Mouse (Mus musculus): ENCODE measurements around the gene Ube2q2. TPM values are rescaled to one million over a fixed set of nuclear protein-coding genes. Genes with fewer than 3 reads are reported as not detected.
"Not testable (repeated sequence)": the region's sequence is repeated elsewhere in the genome, so short reads cannot be mapped to it uniquely, and the experiment has no call there.

Gene Ube2q2
- 30.2 and 33.7 TPM in 2 replicates for polyA plus RNA-seq (2015; fragmentation: Nextera tagmentation; extraction: Ambion mirVana)

DNA sequence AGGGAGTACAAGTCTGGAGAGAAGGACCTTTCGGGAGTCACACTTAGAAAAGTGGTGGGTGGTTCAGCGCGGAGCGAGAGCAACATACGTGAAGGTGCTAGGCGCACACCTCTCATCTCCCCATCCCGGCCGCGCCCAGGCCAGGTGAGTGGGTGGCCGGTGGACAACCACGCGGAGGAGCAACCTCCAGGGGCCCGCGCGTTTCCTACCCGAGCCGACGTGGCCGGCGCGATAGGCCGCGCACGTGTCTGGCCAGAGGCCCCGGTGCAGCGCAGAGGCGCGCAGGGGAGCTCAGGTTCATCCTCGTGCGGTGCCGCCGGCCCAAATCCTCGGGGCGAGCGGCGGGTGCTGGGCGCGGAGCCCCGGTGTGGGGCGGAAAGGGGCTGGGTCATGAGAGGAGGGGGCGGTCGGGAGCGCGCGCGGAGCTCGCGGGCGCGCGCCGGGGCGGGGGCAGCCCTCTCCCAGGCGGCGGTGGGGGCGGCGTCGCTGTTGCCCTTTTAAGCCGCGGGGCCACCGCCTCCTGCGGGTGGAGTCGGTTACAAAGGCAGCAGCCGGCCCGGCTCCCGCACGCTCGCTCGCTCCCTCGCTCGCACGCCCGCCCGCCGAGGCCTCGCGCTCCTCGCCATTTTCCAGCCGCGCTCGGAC, at the start of gene Ube2q2:
Ube2q2 (plus strand) TSS at position 1 of the 645 bp plus-strand sequence.
- Histone ChIP-seq H3K4me2 (peak within 1 kb of the TSS; percentile 81), H3K4me1 (peaks cover 26% of the 10 kb centered on the region), H3K27me3 (peaks cover 4% of the 10 kb centered on the region; the same call in 1 of the 2 replicates), H3K4me3 (replicated peaks) (peak within 1 kb of the TSS; percentile 93), H3K36me3 (no peaks in the 10 kb centered on the region), H3K9ac (peak within 1 kb of the TSS; percentile 75), H3K9me3 (replicated peaks) (no peaks in the 10 kb centered on the region), H3K27ac (peak within 1 kb of the TSS; percentile 85)
- under 1% methylated on average over 62 of the region's 81 CpGs for WGBS
- ATAC-seq (replicated peaks; ENCODE audit: low FRiP score) = peak; percentile 84

DNA sequence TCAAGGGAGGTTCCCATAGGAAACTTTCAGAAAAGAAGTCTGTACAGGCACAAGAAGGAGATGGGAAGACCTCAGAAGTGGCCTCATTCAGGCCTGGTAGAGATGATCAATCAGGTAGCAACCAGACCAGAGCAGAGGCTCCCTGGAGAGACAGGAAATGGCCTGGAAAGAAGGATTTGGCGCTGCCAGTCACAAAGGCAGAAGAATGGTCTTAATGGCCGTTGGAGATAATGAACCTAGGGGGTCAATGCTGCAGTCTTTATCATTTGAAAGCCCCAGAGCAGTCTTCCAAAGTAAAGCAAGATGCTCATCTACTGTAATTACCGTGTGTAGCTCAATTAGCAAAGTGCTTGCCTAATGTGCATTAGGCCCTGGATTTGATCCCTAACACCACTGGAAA, 47.5 kb upstream of the Ube2q2 start:
- 25% methylated on average over 3 of the region's 3 CpGs for WGBS
- Histone ChIP-seq H3K27ac (no peak overlapping the region), H3K9me3 (replicated peaks) (peaks cover 6% of the 10 kb centered on the region; the same call in 1 of the 2 replicates), H3K4me1 (no peaks in the 10 kb centered on the region), H3K27me3 (0 out of 2 replicates have a peak, but pooled peaks cover 4% of the 10 kb centered on the region), H3K36me3 (no peaks in the 10 kb centered on the region), H3K4me2 (no peak overlapping the region), H3K4me3 (replicated peaks) (no peak overlapping the region), H3K9ac (no peak overlapping the region)
- ATAC-seq (replicated peaks; ENCODE audit: low FRiP score) = no peak

DNA sequence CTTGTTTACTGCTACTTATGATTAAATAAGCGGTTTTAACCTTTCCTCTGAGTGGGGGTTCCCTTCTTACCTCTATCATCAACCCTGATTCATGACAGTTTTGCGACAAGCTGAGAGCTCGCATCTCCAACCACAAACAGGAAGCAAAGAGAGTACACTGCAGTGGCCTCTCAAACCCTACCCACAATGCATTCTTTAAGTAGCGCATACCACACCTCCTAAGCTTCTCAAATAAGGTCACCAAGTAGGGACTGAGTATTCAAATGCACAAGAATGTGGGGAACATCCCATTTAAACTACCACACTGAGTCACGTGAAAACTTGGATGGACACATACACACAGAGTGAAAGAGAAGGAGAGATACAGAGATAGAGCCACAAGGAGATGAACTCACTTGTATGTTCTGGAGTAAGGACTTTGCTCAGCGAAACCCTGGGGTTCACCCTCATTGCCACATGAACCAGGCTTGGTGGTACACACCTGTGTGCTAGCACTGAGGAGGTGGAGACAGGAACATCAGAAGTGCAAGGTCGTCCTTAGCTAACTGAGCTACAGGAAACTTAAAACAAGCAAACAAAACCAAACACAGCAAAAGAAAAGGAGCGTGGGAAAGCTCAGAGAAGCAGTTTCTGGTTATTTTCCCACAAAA, 46.3 kb upstream of the Ube2q2 start:
- Histone ChIP-seq H3K4me1 (no peaks in the 10 kb centered on the region), H3K4me2 (no peak overlapping the region), H3K9ac (no peak overlapping the region), H3K9me3 (replicated peaks) (peaks cover 6% of the 10 kb centered on the region; the same call in 1 of the 2 replicates), H3K27me3 (0 out of 2 replicates have a peak, but pooled peaks cover 4% of the 10 kb centered on the region), H3K4me3 (replicated peaks) (no peak overlapping the region), H3K36me3 (no peaks in the 10 kb centered on the region), H3K27ac (no peak overlapping the region)
- 93% methylated on average over 8 of the region's 8 CpGs for whole genome bisulfite sequencing
- no peak for ATAC-seq (replicated peaks; ENCODE audit: low FRiP score)

DNA sequence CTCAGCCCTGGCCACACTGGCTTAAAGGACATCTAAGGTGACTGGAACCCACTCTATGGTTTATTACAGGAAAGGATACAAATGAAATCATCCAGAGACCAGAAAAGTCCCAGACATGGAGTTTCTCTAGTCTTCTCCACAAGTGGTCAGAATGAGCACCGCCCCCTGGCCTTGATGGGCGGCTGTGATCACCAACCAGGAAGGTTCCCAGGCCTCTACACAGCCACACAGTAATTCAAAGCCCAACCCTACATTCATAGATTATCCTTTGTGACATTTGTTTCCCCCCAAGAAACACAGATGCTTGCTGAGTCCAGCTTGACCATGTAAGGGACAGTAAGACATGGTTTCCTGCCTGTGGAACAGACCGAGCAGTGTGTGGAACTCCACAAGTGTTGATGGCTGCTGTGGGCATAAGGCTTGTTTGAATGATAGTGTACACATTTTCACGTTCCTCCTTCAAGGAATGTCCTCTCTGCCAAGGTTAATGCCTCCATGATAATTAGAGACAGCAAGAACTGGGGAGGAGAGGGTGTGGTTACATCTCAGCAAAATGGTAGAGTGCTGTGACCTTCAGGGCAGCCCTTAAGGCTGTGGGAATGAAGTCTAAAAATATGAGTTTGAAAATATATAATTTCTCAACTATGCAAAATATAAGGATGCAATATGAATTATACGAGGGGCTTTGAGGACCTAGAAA, 45.6 kb upstream of the Ube2q2 start:
- Histone ChIP-seq H3K4me1 (no peaks in the 10 kb centered on the region), H3K4me3 (replicated peaks) (no peak overlapping the region), H3K27ac (no peak overlapping the region), H3K27me3 (0 out of 2 replicates have a peak, but pooled peaks cover 4% of the 10 kb centered on the region), H3K4me2 (no peak overlapping the region), H3K9me3 (replicated peaks) (peaks cover 6% of the 10 kb centered on the region; the same call in 1 of the 2 replicates), H3K9ac (no peak overlapping the region), H3K36me3 (no peaks in the 10 kb centered on the region)
- WGBS = 89% methylated on average over 5 of the region's 5 CpGs
- no peak for ATAC-seq (replicated peaks; ENCODE audit: low FRiP score)

DNA sequence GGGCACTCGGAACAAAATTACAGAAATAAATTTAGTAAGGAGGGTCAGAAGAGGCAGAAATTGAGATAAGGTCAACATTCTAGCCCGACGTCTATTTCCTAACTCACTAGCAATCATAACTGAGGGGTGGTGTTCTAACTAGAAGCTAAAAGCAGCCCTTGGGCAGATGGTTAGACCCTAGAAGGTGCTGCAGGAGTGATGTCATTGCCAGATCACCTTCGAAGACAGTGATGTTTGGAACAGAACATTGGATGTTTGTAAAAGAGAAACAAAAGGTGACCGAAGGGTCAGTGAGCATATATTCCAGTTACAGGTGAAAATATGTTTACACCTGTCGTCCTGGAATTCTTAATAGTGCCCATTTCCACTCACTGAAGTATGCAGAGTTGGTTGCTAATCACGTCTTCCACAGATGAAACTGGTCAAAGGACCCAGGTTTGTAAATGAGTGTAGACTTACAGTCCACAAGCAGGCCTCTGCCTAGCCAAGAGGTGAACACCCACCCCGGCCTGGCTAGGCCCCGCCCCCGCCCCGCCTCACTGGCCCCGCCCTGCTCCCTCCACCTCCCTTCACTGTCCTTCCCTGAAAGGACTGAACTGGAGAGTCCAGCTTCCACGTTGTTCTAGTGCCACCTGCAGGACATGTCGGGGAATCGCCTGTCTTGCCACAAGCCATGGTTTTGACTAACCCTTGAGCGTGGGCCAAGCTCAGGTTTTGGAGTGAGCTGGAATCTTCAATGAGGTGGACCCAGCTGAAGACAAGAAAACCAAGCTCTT, 38.4 kb upstream of the Ube2q2 start:
- no peaks in the 10 kb centered on the region for H3K36me3 ChIP-seq
- H3K9me3 ChIP-seq (replicated peaks) = no peaks in the 10 kb centered on the region
- H3K4me3 ChIP-seq (replicated peaks) = no peak overlapping the region
- H3K4me1 ChIP-seq = 0 out of 2 replicates have a peak, but pooled peaks cover 4% of the 10 kb centered on the region
- 32% methylated on average over 16 of the region's 16 CpGs for WGBS
- H3K9ac ChIP-seq = no peak overlapping the region
- ATAC-seq (replicated peaks; ENCODE audit: low FRiP score) = peak; percentile 91
- H3K27me3 ChIP-seq = no peaks in the 10 kb centered on the region
- no peak overlapping the region for H3K4me2 ChIP-seq
- no peak overlapping the region for H3K27ac ChIP-seq

DNA sequence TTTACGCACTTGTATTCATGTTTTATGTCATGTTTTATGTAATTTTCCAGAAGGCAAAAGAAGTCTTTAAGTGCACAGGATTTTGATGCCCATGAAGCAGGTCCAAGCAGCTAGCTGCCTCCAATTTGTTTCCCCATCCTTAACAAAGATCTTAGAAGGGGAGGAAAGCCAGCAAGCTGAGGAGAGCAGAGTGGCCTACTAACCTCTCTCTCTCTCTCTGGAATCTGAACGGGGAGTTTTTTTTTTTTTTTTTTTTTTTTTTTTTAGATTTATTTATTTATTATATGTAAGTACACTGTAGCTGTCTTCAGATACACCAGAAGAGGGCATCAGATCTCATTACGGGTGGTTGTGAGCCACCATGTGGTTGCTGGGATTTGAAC, 37.8 kb upstream of the Ube2q2 start:
- H3K4me1 ChIP-seq; H3K9ac ChIP-seq; ATAC-seq (replicated peaks; ENCODE audit: low FRiP score); H3K27ac ChIP-seq; H3K27me3 ChIP-seq; H3K36me3 ChIP-seq; H3K4me3 ChIP-seq (replicated peaks); H3K9me3 ChIP-seq (replicated peaks); H3K4me2 ChIP-seq: not testable (repeated sequence)
- WGBS = 15% methylated on average over 3 of the region's 3 CpGs

DNA sequence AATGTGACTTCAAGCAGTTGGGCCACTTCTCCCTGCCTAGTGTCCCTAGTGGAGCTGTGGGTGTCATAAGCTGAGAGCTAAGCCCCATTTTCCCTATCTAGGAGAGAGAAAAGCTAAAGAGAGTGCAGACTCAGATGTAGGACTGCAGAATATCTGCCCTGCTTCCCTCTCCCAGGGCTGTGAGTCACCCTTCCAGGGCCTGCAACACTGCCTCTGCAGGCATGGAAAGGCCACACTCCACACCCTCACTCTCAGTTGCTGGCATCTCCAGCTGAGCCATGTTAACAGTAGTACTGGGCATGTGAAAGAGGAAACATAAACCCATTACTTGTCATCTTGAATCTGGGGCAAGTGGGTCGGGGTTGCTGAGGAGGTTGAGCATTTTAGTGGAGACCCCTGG, 33.9 kb upstream of the Ube2q2 start:
- no peak for ATAC-seq (replicated peaks; ENCODE audit: low FRiP score)
- Histone ChIP-seq H3K4me1 (0 out of 2 replicates have a peak, but pooled peaks cover 4% of the 10 kb centered on the region), H3K36me3 (no peaks in the 10 kb centered on the region), H3K9me3 (replicated peaks) (no peaks in the 10 kb centered on the region), H3K9ac (no peak overlapping the region), H3K27ac (no peak overlapping the region), H3K4me3 (replicated peaks) (no peak overlapping the region), H3K4me2 (no peak overlapping the region), H3K27me3 (no peaks in the 10 kb centered on the region)
- WGBS = 74% methylated on average over 1 of the region's 1 CpGs

DNA sequence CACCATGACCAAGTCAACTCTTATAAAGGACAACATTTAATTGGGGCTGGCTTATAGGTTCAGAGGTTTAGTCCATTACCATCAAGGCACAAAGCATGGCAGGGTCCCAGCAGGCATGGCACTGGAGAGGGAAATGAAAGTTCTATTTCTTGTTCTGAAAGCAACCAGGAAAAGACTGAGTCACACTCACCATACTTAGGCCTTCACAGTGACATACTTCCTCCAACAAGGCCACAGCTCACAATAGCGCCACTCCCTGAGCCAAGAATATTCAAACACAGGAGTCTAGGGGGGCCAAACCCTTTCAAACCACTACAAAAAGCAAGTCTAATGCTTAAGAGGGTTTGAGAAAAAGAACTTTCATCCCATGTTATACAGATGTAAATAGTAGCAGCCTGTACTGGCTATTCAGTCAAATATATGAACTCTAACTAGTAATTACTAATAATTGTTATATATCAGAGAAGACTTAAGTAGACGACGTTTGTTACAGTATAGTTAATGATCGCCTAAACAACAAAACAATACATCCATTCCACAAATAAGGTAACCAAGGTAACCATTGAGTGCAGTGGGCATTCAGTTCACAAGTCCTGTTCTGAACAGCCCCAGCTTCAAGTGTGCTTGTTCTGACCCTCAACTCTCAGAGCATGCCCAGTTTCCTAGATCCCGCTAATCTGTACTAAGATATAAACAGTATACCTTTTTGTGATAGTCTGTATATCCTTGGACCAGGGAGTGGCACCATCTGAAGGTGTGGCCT, 31.2 kb upstream of the Ube2q2 start:
- 91% methylated on average over 5 of the region's 5 CpGs for WGBS
- no peak overlapping the region for H3K9ac ChIP-seq
- no peaks in the 10 kb centered on the region for H3K9me3 ChIP-seq (replicated peaks)
- H3K4me2 ChIP-seq = no peak overlapping the region
- no peaks in the 10 kb centered on the region for H3K27me3 ChIP-seq
- H3K27ac ChIP-seq = no peak overlapping the region
- no peaks in the 10 kb centered on the region for H3K36me3 ChIP-seq
- H3K4me3 ChIP-seq (replicated peaks) = no peak overlapping the region
- H3K4me1 ChIP-seq = no peaks in the 10 kb centered on the region
- no peak for ATAC-seq (replicated peaks; ENCODE audit: low FRiP score)

DNA sequence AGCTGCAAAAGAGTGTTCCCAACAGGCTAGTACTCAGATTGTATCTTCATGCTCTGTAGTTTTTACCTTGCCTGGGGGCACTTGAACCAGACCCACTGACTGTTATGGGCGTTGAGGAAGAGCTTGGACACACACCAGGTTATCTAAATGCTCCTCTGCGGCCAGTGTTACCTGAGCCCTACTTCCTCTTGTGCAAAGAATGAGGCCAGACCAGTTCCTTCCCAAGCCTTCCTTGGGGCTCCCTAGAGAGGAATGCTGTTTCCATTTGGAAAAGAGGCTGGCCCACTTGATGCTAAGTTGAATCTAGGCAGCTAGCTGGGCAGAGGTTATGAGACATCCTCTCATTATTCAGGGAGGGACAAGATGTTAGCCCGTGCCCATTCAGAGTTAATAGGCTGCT, 26.1 kb upstream of the Ube2q2 start:
- H3K4me1 ChIP-seq = 0 out of 2 replicates have a peak, but pooled peaks cover 4% of the 10 kb centered on the region
- H3K27ac ChIP-seq = no peak overlapping the region
- no peaks in the 10 kb centered on the region for H3K27me3 ChIP-seq
- no peaks in the 10 kb centered on the region for H3K36me3 ChIP-seq
- 0 out of 2 replicates have a peak, but pooled peaks have one; percentile 66 for ATAC-seq (replicated peaks; ENCODE audit: low FRiP score)
- H3K9ac ChIP-seq = no peak overlapping the region
- H3K4me2 ChIP-seq = no peak overlapping the region
- no peak overlapping the region for H3K4me3 ChIP-seq (replicated peaks)
- no peaks in the 10 kb centered on the region for H3K9me3 ChIP-seq (replicated peaks)
- 39% methylated on average over 3 of the region's 3 CpGs for WGBS

DNA sequence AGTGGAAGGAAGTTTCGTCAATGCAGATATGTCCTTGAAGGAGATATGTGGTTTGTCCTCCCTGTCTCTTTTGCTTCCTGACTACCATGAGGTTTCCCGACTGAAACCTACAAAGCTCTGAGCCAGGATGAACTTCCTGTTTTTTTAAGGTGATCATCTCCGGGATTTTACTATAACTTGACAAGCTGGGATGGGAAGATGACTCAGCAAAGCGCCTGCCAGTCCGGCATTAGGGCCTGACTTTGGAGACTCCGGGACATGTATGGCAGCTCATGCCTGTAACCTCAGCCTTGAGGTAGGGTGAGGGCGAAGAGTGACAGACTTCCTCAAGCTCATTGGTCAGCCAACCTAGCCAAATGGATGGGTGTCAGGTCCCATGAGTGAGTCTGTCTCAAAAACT, 22.9 kb upstream of the Ube2q2 start:
- Histone ChIP-seq H3K9me3 (replicated peaks) (no peaks in the 10 kb centered on the region), H3K27me3 (no peaks in the 10 kb centered on the region), H3K9ac (no peak overlapping the region), H3K36me3 (no peaks in the 10 kb centered on the region), H3K27ac (no peak overlapping the region), H3K4me1 (0 out of 2 replicates have a peak, but pooled peaks cover 4% of the 10 kb centered on the region), H3K4me3 (replicated peaks) (no peak overlapping the region), H3K4me2 (no peak overlapping the region)
- no peak for ATAC-seq (replicated peaks; ENCODE audit: low FRiP score)
- 82% methylated on average over 7 of the region's 7 CpGs for WGBS

DNA sequence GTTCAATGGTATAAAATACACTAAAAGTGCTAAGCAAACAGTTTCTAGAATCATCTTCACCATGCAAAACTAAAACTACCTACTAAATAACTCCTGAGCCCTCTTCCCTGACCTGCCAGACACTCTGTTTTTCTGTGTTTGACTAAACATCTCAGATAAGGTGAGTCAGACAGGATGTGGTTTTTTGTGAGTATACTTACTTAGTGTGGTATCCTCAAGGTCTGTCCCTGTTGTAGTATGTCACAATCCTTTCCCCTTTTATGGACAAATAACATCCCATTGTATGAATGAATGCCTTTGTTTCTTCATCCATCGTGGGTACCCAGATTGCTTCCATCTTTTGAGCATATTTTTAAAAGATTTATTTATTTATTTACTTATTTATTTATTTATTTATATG, 22.4 kb upstream of the Ube2q2 start:
- H3K9ac ChIP-seq = no peak overlapping the region
- 74% methylated on average over 1 of the region's 1 CpGs for WGBS
- no peak overlapping the region for H3K27ac ChIP-seq
- no peak overlapping the region for H3K4me2 ChIP-seq
- no peaks in the 10 kb centered on the region for H3K9me3 ChIP-seq (replicated peaks)
- no peak overlapping the region for H3K4me3 ChIP-seq (replicated peaks)
- ATAC-seq (replicated peaks; ENCODE audit: low FRiP score) = no peak
- no peaks in the 10 kb centered on the region for H3K36me3 ChIP-seq
- H3K4me1 ChIP-seq = 0 out of 2 replicates have a peak, but pooled peaks cover 4% of the 10 kb centered on the region
- no peaks in the 10 kb centered on the region for H3K27me3 ChIP-seq
